24 mouse cellular contexts compared by ENCODE assay signal in the genomic region with DNA sequence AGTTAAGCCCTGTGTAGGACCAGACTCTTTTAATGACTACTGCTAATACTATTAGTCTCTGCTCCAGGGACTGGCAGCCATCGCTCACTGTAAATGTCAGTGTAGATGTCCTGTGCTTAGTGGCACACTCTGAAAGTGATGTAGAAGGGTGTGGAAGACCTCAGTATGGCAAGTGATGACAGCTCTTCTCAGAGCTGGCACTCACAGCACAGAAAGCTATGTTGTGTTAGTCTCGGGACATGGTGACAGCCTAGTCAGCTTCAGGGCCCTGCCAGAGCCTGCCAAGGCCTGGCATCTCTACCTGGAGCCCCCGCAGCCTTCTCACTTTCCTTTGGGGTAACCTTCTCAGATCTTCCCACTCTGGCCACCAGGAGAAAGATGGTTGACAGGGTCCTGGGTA. TPM values are rescaled to one million over a fixed set of nuclear protein-coding genes. Genes with fewer than 3 reads are reported as not detected.
"Had no signal": no experiment of that assay in that cellular context is flagged by ENCODE, and none has a peak within 500 bp of the region (broad histone marks: within the 10 kb centered on the region; RNA-seq: fewer than 3 reads in every experiment).

No protein-coding gene starts in this region.

- H3K27me3 ChIP-seq: liver, embryonic 13.5 days; neural tube, embryonic 12.5 days; neural tube, embryonic 15.5 days had no signal

- H3K4me2 ChIP-seq: liver, embryonic 13.5 days; midbrain, embryonic 11.5 days; neural tube, embryonic 12.5 days; neural tube, embryonic 15.5 days had no signal

- H3K9ac ChIP-seq: liver, embryonic 13.5 days; neural tube, embryonic 12.5 days; neural tube, embryonic 15.5 days had no signal

- H3K9me3 ChIP-seq: liver, embryonic 13.5 days; neural tube, embryonic 12.5 days; neural tube, embryonic 15.5 days had no signal

- H3K4me1 ChIP-seq: liver, embryonic 13.5 days had no signal

- H3K27ac ChIP-seq: left cerebral cortex, adult 2 months; liver, embryonic 13.5 days; neural tube, embryonic 12.5 days; neural tube, embryonic 15.5 days; stomach, postnatal 0 days had no signal

- H3K36me3 ChIP-seq: liver, embryonic 13.5 days; neural tube, embryonic 12.5 days; neural tube, embryonic 15.5 days had no signal

- DNase-seq: kidney, postnatal 10 days; kidney, postnatal 36 days; layer of hippocampus, postnatal 36 days; liver, embryonic 13.5 days; lung, adult 2 months; lung, postnatal 14 days; lung, postnatal 4 days; midbrain, embryonic 14.5 days; right cerebral cortex, adult 18-20 months; right cerebral cortex, postnatal 14 days; right cerebral cortex, postnatal 4 days; thymus, adult 2 months; thymus, postnatal 14 days; thymus, postnatal 4 days had no signal

- H3K4me3 ChIP-seq: left cerebral cortex, adult 2 months; liver, embryonic 13.5 days; neural tube, embryonic 12.5 days; neural tube, embryonic 15.5 days had no signal

RNA-seq across cellular contexts. Expression of gene Iqsec3, which starts 21.8 kb away (rescaled TPM):
- total RNA-seq: liver, adult 2 months; megakaryocyte progenitor cell, adult 5-6 weeks; megakaryocyte-erythroid progenitor cell, adult 5-6 weeks had no signal
- polyA plus RNA-seq: liver, adult 2 months; liver, embryonic 13.5 days; liver, embryonic 16.5 days; lung, embryonic 16.5 days had no signal
